Comparison of ENCODE assay signal across 12 mouse cellular contexts in genomic region chr8:78690795-78691194, GRCm38 (mm10).
DNase-seq lines count a peak whose midpoint lies in the region; ATAC-seq and TF ChIP-seq lines count a peak whose summit lies in the region.
"Had no signal": no experiment of that assay in that cellular context is flagged by ENCODE, and none has a peak within 500 bp of the region (broad histone marks: within the 10 kb centered on the region; RNA-seq: fewer than 3 reads in every experiment).

No protein-coding gene starts in this region.

- H3K27ac ChIP-seq in limb, embryonic 12.5 days = no peak overlapping the region
- no peak overlapping the region for H3K27ac ChIP-seq in limb, embryonic 10.5 days
- H3K27ac ChIP-seq in forebrain, postnatal 0 days (ENCODE audit: low read depth, low read length) = no peak overlapping the region
- H3K27ac ChIP-seq in midbrain, embryonic 13.5 days = peak overlapping the region; percentile 67
- no peak overlapping the region for H3K27ac ChIP-seq in layer of hippocampus, adult 2 months
- H3K27ac ChIP-seq: kidney, postnatal 0 days; lung, embryonic 15.5 days had no signal

- H3K9me3 ChIP-seq in limb, embryonic 12.5 days = no peaks in the 10 kb centered on the region
- no peaks in the 10 kb centered on the region for H3K9me3 ChIP-seq in limb, embryonic 10.5 days (replicated peaks)
- H3K9me3 ChIP-seq in forebrain, postnatal 0 days (ENCODE audit: low read length) = no peaks in the 10 kb centered on the region
- no peaks in the 10 kb centered on the region for H3K9me3 ChIP-seq in midbrain, embryonic 13.5 days
- H3K9me3 ChIP-seq: lung, embryonic 15.5 days had no signal

- H3K36me3 ChIP-seq in limb, embryonic 12.5 days = no peaks in the 10 kb centered on the region; the same call in 1 of the 2 replicates
- H3K36me3 ChIP-seq in limb, embryonic 10.5 days = no peaks in the 10 kb centered on the region
- no peaks in the 10 kb centered on the region for H3K36me3 ChIP-seq in forebrain, postnatal 0 days (ENCODE audit: insufficient read depth)
- 0 out of 2 replicates have a peak, but pooled peaks cover 4% of the 10 kb centered on the region for H3K36me3 ChIP-seq in midbrain, embryonic 13.5 days

- H3K4me3 ChIP-seq in limb, embryonic 12.5 days (replicated peaks) = no peak overlapping the region
- no peak overlapping the region for H3K4me3 ChIP-seq in limb, embryonic 10.5 days
- H3K4me3 ChIP-seq in forebrain, postnatal 0 days (ENCODE audit: low read depth, low read length) = no peak overlapping the region
- H3K4me3 ChIP-seq in midbrain, embryonic 13.5 days (replicated peaks) = no peak overlapping the region
- no peak overlapping the region for H3K4me3 ChIP-seq in layer of hippocampus, adult 2 months
- H3K4me3 ChIP-seq: lung, embryonic 15.5 days had no signal

- H3K27me3 ChIP-seq in limb, embryonic 12.5 days = no peaks in the 10 kb centered on the region
- H3K27me3 ChIP-seq in limb, embryonic 10.5 days (ENCODE audit: low read depth, poor library complexity, severe bottlenecking) = no peaks in the 10 kb centered on the region
- H3K27me3 ChIP-seq in forebrain, postnatal 0 days (ENCODE audit: insufficient read depth, low read length) = no peaks in the 10 kb centered on the region
- H3K27me3 ChIP-seq in midbrain, embryonic 13.5 days = no peaks in the 10 kb centered on the region
- H3K27me3 ChIP-seq: lung, embryonic 15.5 days had no signal

- ATAC-seq in limb, embryonic 12.5 days (ENCODE audit: insufficient number of reproducible peaks, insufficient read depth, low FRiP score, low TSS enrichment, low read depth) = peak; percentile 47
- ATAC-seq in forebrain, postnatal 0 days = peak; percentile 29; the same call in 1 of the 2 replicates
- ATAC-seq in midbrain, embryonic 13.5 days = peak; percentile 89

- WGBS in limb, embryonic 12.5 days = 64% methylated on average over 10 of the region's 10 CpGs
- 66% methylated on average over 10 of the region's 10 CpGs for WGBS in limb, embryonic 10.5 days
- WGBS in forebrain, postnatal 0 days = 51% methylated on average over 10 of the region's 10 CpGs
- WGBS in midbrain, embryonic 13.5 days = 25% methylated on average over 10 of the region's 10 CpGs

- no peak overlapping the region for H3K4me2 ChIP-seq in limb, embryonic 12.5 days
- H3K4me2 ChIP-seq in forebrain, postnatal 0 days (ENCODE audit: low read depth) = no peak overlapping the region
- H3K4me2 ChIP-seq in midbrain, embryonic 13.5 days (replicated peaks) = no peak overlapping the region
- H3K4me2 ChIP-seq: lung, embryonic 15.5 days had no signal

- no peak overlapping the region for H3K9ac ChIP-seq in limb, embryonic 12.5 days (replicated peaks)
- H3K9ac ChIP-seq in forebrain, postnatal 0 days = no peak overlapping the region
- H3K9ac ChIP-seq in midbrain, embryonic 13.5 days (replicated peaks) = no peak overlapping the region
- H3K9ac ChIP-seq: lung, embryonic 15.5 days had no signal

- H3K4me1 ChIP-seq in limb, embryonic 12.5 days (replicated peaks) = peaks cover 6% of the 10 kb centered on the region
- H3K4me1 ChIP-seq in limb, embryonic 10.5 days = peaks cover 11% of the 10 kb centered on the region
- H3K4me1 ChIP-seq in forebrain, postnatal 0 days (ENCODE audit: insufficient read depth) = no peaks in the 10 kb centered on the region
- H3K4me1 ChIP-seq in midbrain, embryonic 13.5 days (replicated peaks) = peaks cover 22% of the 10 kb centered on the region
- H3K4me1 ChIP-seq: lung, embryonic 15.5 days had no signal

- no peak for DNase-seq in limb, embryonic 10.5 days (ENCODE audit: low spot score)
- DNase-seq in forebrain, postnatal 0 days = no peak
- DNase-seq in layer of hippocampus, adult 2 months (ENCODE audit: low spot score in 2 of 2) = no peak
- DNase-seq in frontal cortex, postnatal 36 days (ENCODE audit: low spot score in 2 of 2) = no peak
- DNase-seq in adrenal gland, adult 18-20 months (ENCODE audit: low spot score in 2 of 2) = no peak
- DNase-seq: gastrocnemius, postnatal 25 days; heart, postnatal 36 days; right cerebral cortex, postnatal 14 days had no signal

- TF ChIP-seq CTCF in forebrain, postnatal 0 days (IDR thresholded peaks at IDR 0.05; ENCODE audit: low read depth) = no peak
- no peak for TF ChIP-seq CTCF in layer of hippocampus, adult 2 months (conservative IDR thresholded peaks at IDR 0.05)

Comparison
In these comparisons a context has a peak if more than half of its experiments do, and no peak if none do; other contexts are left out.
1. ATAC-seq: peak in every context shown above with its lines; median percentile 89 in midbrain, embryonic 13.5 days; 47 in limb, embryonic 12.5 days; 29 in forebrain, postnatal 0 days.